Mouse (Mus musculus): ENCODE data around the gene Ptpn22.

The Ptpn22 gene

GRCm38 (mm10) chr3:103927511-103927910, 67.9 kb downstream of the Ptpn22 start:
- DNase-seq = no peak

- peak; percentile 27 for DNase-seq
Observed at GRCm38 (mm10) chr3:103944794-103945562, 85.4 kb downstream of the Ptpn22 start.

GRCm38 (mm10) chr3:103948666-103949065, 89.1 kb downstream of the Ptpn22 start:
- no peak for DNase-seq

- no peak for DNase-seq
Observed at GRCm38 (mm10) chr3:103960622-103961021, 101.0 kb downstream of the Ptpn22 start.
